Mouse (Mus musculus) cerebellum, adult (tissue): ENCODE data around the gene Mfsd4a.

Experiments used
- ATAC-seq: cut with Nextera tagmentation; 2 replicates; pipeline ENCODE4 v1.9.2; 2017; ENCODE audit warnings: mild to moderate bottlenecking, moderate library complexity, mixed read lengths; ENCODE audit not compliant: insufficient number of reproducible peaks, low FRiP score, low TSS enrichment

Gene Mfsd4a

GRCm38 (mm10) chr1:132067261-132068255 is at the start of gene Mfsd4a:
Mfsd4a (minus strand) TSS chr1:132068062.
- peak; percentile 84 for ATAC-seq

- ATAC-seq = peak; percentile 32; the same call in 1 of the 2 replicates
Measured at GRCm38 (mm10) chr1:132116606-132117005, 48.7 kb upstream of the Mfsd4a start.

GRCm38 (mm10) chr1:132113098-132113497 is 45.2 kb upstream of the Mfsd4a start:
- no peak for ATAC-seq

- no peak for ATAC-seq
Measured at GRCm38 (mm10) chr1:132112426-132112825, 44.6 kb upstream of the Mfsd4a start.

GRCm38 (mm10) chr1:132111411-132111810 is 43.5 kb upstream of the Mfsd4a start:
- no peak for ATAC-seq

- ATAC-seq = no peak
Measured at GRCm38 (mm10) chr1:132109368-132109767, 41.5 kb upstream of the Mfsd4a start.

GRCm38 (mm10) chr1:132104353-132104752 is 36.5 kb upstream of the Mfsd4a start:
- 0 out of 2 replicates have a peak, but pooled peaks have one; percentile 6 for ATAC-seq

GRCm38 (mm10) chr1:132101953-132102697 is 34.3 kb upstream of the Mfsd4a start:
- no peak for ATAC-seq

GRCm38 (mm10) chr1:132099775-132100174 is 31.9 kb upstream of the Mfsd4a start:
- ATAC-seq = no peak

GRCm38 (mm10) chr1:132099016-132099415 is 31.2 kb upstream of the Mfsd4a start:
- no peak for ATAC-seq

- ATAC-seq = no peak
Measured at GRCm38 (mm10) chr1:132098076-132098475, 30.2 kb upstream of the Mfsd4a start.

GRCm38 (mm10) chr1:132095356-132096004 is 27.6 kb upstream of the Mfsd4a start:
- peak; percentile 97 for ATAC-seq

- ATAC-seq = no peak
Measured at GRCm38 (mm10) chr1:132093269-132093668, 25.4 kb upstream of the Mfsd4a start.

- no peak for ATAC-seq
Measured at GRCm38 (mm10) chr1:132090266-132090665, 22.4 kb upstream of the Mfsd4a start.

- ATAC-seq = no peak
Measured at GRCm38 (mm10) chr1:132089767-132090166, 21.9 kb upstream of the Mfsd4a start.

- ATAC-seq = peak; percentile 89
Measured at GRCm38 (mm10) chr1:132088181-132088671, 20.4 kb upstream of the Mfsd4a start.

- ATAC-seq = no peak
Measured at GRCm38 (mm10) chr1:132085181-132086049, 17.6 kb upstream of the Mfsd4a start.

- ATAC-seq = no peak
Measured at GRCm38 (mm10) chr1:132078413-132078812, 10.6 kb upstream of the Mfsd4a start.

GRCm38 (mm10) chr1:132075576-132075975 is 7.7 kb upstream of the Mfsd4a start:
- no peak for ATAC-seq
